Mouse (Mus musculus) WW6 (cell line): ENCODE data around the gene Ift20.
"Not testable (repeated sequence)": the region's sequence is repeated elsewhere in the genome, so short reads cannot be mapped to it uniquely, and the experiment has no call there.

Experiments used
- DNase-seq: peaks from one replicate; pipeline ENCODE4 v3.0.0-alpha.2; 2013; ENCODE audit warnings: low read depth, low spot score

Ift20 gene

DNA sequence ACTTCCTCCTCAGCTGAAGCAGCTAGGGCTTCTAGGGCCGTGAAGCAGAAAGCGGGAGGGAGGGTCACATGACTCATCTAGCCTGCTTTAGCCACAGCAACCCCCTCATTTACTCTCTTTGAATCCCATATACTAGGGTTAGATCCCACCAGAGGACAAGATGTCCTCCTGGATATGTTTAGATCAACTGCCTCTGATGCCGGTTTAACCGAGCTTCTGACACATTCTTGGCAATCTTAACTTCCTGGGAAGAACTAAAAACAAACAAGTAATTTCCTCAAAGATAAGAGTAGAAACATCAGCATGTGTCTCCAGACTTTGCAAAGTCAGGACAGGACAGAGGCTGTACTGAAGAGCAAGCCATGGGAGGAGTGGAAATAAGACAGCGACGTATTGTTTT lies 30.6 kb downstream of the Ift20 start:
- no peak for DNase-seq

DNA sequence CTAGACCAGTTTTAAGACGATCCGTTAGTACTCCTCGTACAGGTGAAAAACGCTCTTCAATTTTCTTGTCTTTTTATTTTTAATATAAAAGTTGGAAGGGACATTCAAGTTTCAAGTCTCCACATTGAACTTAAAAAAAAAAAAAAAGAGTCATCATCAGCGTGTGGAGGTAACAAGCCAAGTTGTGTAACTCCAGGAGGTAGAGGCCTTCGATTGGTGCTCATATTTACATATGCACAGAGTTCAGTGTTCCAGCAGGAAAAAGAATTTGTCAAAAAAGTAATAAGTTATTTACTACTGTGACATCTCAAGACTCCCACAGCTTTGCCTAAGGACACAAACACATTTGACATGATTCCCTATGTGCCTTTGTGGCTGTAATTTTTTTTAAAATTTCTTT lies 31.5 kb downstream of the Ift20 start:
- DNase-seq: no peak

DNA sequence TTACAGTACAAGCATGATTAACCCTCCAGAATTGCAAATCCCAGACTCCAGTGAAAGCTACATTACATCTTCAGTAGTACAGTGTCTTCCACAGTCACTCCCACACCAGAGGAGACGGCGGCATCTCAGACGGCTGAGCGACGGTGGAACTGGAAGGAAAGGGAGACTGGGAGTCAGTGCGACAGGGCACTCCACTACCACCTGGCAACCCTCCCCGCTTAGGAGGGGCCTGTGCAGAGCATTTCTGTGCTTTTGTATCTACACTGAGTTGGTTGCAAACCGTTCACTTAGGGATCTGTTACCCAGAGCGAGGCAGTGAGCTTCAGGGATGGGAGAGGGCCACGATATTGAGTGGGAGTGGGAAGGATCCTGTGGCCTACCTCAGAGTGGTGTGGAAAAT lies 32.7 kb downstream of the Ift20 start:
- DNase-seq: no peak

DNA sequence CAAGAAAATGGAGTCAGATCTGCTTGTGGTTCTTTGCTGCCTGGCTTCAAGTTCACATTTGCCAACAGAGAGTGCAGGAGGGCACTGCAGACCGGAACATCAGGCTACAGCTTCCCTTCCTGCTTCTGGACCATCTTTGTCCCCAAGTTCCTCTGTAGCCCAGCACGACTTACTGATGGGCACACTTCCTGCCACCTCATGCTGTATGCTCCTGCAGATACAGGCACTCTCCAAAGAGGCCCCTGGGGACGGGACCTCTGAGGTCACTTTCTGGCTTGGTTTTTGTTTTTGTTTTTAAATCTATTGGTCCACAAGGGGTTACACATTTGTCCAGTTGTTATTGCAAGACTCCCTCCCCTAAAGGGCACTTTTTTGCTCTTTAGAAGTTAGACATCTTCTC lies 33.6 kb downstream of the Ift20 start:
- DNase-seq: no peak

DNA sequence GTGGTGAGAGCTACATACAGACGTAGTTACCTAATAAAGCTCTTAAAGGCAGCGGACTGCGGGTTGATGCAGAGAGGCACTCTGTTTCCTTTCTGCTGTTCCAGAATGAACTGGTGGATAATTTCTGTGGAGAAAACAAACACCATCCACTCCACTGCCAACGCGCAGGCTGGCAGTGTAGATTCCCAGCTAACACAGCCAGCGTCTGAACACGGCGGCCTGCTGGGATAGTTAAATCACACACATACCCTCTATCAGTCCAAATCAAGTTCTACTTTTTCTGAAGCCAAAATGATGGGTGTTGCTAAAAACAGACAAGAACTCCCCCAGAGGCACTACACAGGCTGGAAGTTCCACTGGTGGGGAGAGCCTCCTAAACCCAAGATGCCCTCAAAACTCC lies 35.3 kb downstream of the Ift20 start:
- DNase-seq: no peak

DNA sequence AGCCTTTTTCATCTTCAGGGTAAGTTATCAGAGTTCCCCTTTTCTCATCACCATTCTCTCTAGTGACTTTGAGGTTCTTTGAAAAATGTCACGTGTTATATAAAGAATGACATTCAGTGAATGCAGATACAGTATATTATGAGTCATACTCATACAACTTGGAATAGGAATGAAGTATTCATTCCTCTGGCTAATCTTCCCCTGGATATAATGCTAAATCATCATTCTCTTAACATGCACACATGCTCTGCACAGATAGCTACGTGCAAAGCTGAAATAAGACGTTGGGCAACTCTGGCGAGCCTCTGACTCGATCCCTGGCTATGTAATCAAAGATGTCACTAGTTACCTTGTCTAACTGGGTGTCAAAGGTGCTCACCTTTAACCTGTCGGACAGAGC lies 35.7 kb downstream of the Ift20 start:
- no peak for DNase-seq

DNA sequence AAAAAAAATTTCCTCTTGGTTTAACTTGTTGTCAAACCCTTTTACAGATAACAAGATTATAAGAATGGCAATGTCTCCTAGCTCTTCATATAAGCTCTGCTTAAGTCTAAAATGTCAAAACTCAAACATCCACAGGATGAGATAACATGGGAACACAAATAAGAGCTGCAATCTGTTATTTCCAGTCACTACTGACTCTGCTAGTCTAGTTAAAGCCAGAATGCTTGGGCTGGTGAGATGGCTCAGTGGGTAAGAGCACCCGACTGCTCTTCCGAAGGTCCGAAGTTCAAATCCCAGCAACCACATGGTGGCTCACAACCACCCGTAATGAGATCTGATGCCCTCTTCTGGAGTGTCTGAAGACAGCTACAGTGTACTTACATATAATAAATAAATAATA lies 37.9 kb downstream of the Ift20 start:
- not testable (repeated sequence) for DNase-seq

DNA sequence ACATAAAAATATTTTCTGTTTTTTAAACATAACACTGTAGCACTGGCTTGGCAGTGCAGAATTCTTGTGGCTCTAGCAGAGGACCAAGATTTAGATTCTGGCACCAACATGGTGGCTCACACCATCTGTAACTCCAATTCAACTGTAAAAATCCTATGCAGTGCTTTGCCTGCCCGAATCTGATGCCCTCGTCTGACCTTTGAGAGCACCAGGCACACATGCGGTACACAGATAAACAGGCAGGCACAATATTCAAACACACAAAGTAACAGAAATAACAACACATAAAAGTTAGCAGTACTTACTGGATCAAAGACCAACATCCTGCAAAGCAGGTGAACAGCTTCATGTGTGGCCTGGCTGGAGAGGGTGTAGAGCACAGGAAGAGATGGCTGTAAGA lies 38.4 kb downstream of the Ift20 start:
- DNase-seq: no peak

DNA sequence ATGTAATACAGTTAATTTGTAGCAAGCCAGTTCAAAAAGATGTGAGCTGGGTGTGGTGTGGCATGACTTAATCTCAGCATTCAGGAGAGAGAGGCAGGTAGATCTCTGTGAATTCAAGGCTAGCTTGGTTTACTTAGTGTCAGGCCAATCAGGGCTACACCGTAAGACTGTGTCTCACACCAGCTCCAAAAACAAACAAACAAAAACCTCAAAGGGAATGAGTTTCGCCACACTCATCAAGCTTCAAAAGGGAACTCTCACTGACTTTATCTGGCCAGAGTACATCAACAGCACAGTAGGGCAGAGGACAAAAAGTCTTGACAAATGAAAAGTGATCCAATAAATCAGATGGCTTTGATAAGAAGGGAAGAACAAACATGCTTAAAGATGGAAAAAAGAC lies 38.8 kb downstream of the Ift20 start:
- DNase-seq: no peak

DNA sequence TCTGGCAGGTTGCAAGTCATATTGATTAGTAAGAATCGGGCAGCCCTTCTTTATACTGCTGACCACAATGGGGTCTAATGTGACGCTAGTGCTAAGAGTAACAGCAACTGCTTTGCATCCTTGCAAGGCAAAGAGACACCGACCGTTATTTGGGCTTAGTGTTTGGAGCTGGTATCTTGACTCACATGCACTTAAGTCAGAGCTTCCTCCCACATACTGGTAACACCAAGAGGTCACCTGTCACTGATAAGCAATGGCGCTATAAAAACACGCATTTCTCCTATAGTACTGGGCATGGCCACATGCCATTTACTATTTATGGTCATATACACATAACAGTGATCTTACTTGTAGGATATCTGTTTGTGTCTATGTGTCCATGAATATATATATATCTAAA lies 46.7 kb downstream of the Ift20 start:
- DNase-seq: no peak

DNA sequence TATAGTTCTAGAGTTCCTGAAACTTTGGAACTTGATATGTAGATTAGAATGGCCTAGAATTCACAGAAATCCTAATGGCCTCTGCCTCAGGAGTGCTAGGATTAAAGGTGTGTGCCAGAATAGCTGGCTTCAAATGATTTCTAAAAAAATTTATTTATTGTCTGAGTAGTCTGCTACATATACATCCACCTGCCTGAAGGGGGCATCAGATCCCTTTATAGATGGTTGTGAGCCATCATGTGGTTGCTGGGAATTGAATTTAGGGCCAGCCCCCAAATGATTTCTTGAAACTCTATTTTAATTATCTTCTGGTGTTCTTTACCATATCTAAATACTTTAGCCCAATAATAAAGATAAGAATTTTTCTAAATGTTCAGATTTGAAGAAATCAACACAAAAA lies 49.9 kb downstream of the Ift20 start:
- DNase-seq: no peak

DNA sequence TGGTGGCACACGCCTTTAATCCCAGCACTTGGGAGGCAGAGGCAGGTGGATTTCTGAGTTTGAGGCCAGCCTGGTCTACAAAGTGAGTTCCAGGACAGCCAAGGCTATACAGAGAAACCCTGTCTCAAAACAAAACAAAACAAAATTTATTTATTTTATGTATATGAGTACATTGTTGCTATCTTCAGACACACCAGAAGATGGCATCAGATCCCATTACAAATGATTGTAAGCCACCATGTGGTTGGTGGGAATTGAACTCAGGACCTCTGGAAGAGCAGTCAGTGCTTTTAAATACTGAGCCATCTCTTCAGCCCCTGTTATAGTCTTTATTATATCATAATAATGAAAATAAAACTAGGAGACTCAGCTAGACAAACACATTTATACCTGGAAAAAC lies 51.5 kb downstream of the Ift20 start:
- not testable (repeated sequence) for DNase-seq
